30 mouse cellular contexts compared by ENCODE assay signal in genomic region chr4:141568966-141569365, GRCm38 (mm10). TPM values are rescaled to one million over a fixed set of nuclear protein-coding genes. Genes with fewer than 3 reads are reported as not detected.
DNase-seq lines count a peak whose midpoint lies in the region; ATAC-seq and TF ChIP-seq lines count a peak whose summit lies in the region.
"Had no signal": no experiment of that assay in that cellular context is flagged by ENCODE, and none has a peak within 500 bp of the region (broad histone marks: within the 10 kb centered on the region; RNA-seq: fewer than 3 reads in every experiment).

No protein-coding gene starts in this region.

- no peak overlapping the region for H3K4me2 ChIP-seq in lung, postnatal 0 days (replicated peaks; ENCODE audit: low read depth, low read length)
- H3K4me2 ChIP-seq: embryonic facial prominence, embryonic 13.5 days; forebrain, embryonic 12.5 days; heart, embryonic 11.5 days; limb, embryonic 13.5 days; liver, embryonic 13.5 days; lung, embryonic 14.5 days; neural tube, embryonic 13.5 days; stomach, embryonic 15.5 days had no signal

- H3K4me3 ChIP-seq in lung, postnatal 0 days (ENCODE audit: low read depth, low read length): no peak overlapping the region
- H3K4me3 ChIP-seq: embryonic facial prominence, embryonic 13.5 days; erythroblast, embryonic 14.5 days; forebrain, embryonic 12.5 days; hindbrain, embryonic 10.5 days; limb, embryonic 13.5 days; liver, embryonic 13.5 days; myocyte; neural tube, embryonic 13.5 days; stomach, embryonic 15.5 days had no signal

- no peak for ATAC-seq in lung, postnatal 0 days
- ATAC-seq in frontal cortex, adult (ENCODE audit: low TSS enrichment): no peak
- ATAC-seq: hindbrain, postnatal 0 days; intestine, embryonic 16.5 days; midbrain, embryonic 16.5 days had no signal

- H3K36me3 ChIP-seq in lung, postnatal 0 days (ENCODE audit: insufficient read depth, low read length): no peaks in the 10 kb centered on the region
- H3K36me3 ChIP-seq: embryonic facial prominence, embryonic 13.5 days; forebrain, embryonic 12.5 days; hindbrain, embryonic 10.5 days; limb, embryonic 13.5 days; liver, embryonic 13.5 days; neural tube, embryonic 13.5 days; stomach, embryonic 15.5 days had no signal

- no peak for TF ChIP-seq CTCF in lung, postnatal 0 days (IDR thresholded peaks at IDR 0.05)

- no peak for TF ChIP-seq EP300 in lung, postnatal 0 days (IDR thresholded peaks at IDR 0.05)

- peak; percentile 59 for DNase-seq in adrenal gland, adult 2 months
- DNase-seq in adrenal gland, postnatal 25 days: no peak
- peak; percentile 42 for DNase-seq in lung, postnatal 0 days (ENCODE audit: low spot score)
- no peak for DNase-seq in lung, postnatal 10 days
- DNase-seq in ZHBTc4 (ENCODE audit: low read depth, low spot score): peak; percentile 61
- DNase-seq in spleen, postnatal 14 days (ENCODE audit: low spot score in 2 of 2): no peak
- DNase-seq: cerebellum, adult 2 months; cerebellum, postnatal 36 days; embryo, embryonic 11 days; kidney, postnatal 36 days; liver, embryonic 13.5 days; lung, embryonic 14.5 days; lung, postnatal 4 days; right cerebral cortex, postnatal 4 days; thymus, adult 18-20 months; thymus, postnatal 36 days had no signal

- no peaks in the 10 kb centered on the region for H3K9me3 ChIP-seq in lung, postnatal 0 days (ENCODE audit: low read length)
- H3K9me3 ChIP-seq: embryonic facial prominence, embryonic 13.5 days; forebrain, embryonic 12.5 days; hindbrain, embryonic 10.5 days; limb, embryonic 13.5 days; liver, embryonic 13.5 days; neural tube, embryonic 13.5 days; stomach, embryonic 15.5 days had no signal

- H3K27me3 ChIP-seq in lung, postnatal 0 days (replicated peaks; ENCODE audit: insufficient read depth, low read length): no peaks in the 10 kb centered on the region
- H3K27me3 ChIP-seq: embryonic facial prominence, embryonic 13.5 days; forebrain, embryonic 12.5 days; limb, embryonic 13.5 days; neural tube, embryonic 13.5 days; stomach, embryonic 15.5 days had no signal

- no peak overlapping the region for H3K27ac ChIP-seq in lung, postnatal 0 days (ENCODE audit: low read length)
- H3K27ac ChIP-seq: embryonic facial prominence, embryonic 13.5 days; forebrain, embryonic 12.5 days; hindbrain, embryonic 10.5 days; hindbrain, postnatal 0 days; limb, embryonic 13.5 days; liver, embryonic 13.5 days; neural tube, embryonic 13.5 days; stomach, embryonic 15.5 days had no signal

- WGBS in lung, postnatal 0 days: 70% methylated on average over 5 of the region's 5 CpGs

- peaks cover 8% of the 10 kb centered on the region for H3K4me1 ChIP-seq in lung, postnatal 0 days (ENCODE audit: insufficient read depth, low read depth, low read length)
- H3K4me1 ChIP-seq: hindbrain, embryonic 10.5 days; neural tube, embryonic 13.5 days had no signal

- H3K9ac ChIP-seq in lung, postnatal 0 days (replicated peaks; ENCODE audit: low read depth): no peak overlapping the region
- H3K9ac ChIP-seq: embryonic facial prominence, embryonic 13.5 days; forebrain, embryonic 12.5 days; limb, embryonic 13.5 days; liver, embryonic 13.5 days; lung, embryonic 14.5 days; neural tube, embryonic 13.5 days; stomach, embryonic 15.5 days had no signal

RNA-seq across cellular contexts. Expression of gene Spen, which starts 30.6 kb away (rescaled TPM):
- 10 to 100 TPM; 37.8 to 55.3 TPM for total RNA-seq in adrenal gland, adult 2 months (2021)
- polyA plus RNA-seq in adrenal gland, adult 2 months (2012; rRNA removed): 63.9 and 76.4 TPM in 2 replicates
- total RNA-seq in adrenal gland, postnatal 25 days (2021): 70.0 and 79.4 TPM in 2 replicates
- polyA plus RNA-seq in lung, postnatal 0 days (2015; fragmentation: Nextera tagmentation; extraction: Ambion mirVana): 5.7 and 8.8 TPM in 2 replicates

RNA-seq across cellular contexts. Expression of gene Fblim1, which starts 36.9 kb away (rescaled TPM):
- 10 to 100 TPM in 1 of 2 experiments, 1 to 10 TPM in 1; 9.0 to 23.0 TPM for total RNA-seq in adrenal gland, adult 2 months (2021)
- polyA plus RNA-seq in adrenal gland, adult 2 months (2012; rRNA removed): 10.4 and 12.8 TPM in 2 replicates
- total RNA-seq in adrenal gland, postnatal 25 days (2021): 9.5 and 12.7 TPM in 2 replicates
- 52.3 and 57.5 TPM in 2 replicates for polyA plus RNA-seq in lung, postnatal 0 days (2015; fragmentation: Nextera tagmentation; extraction: Ambion mirVana)

RNA-seq across cellular contexts. Expression of gene Tmem82, which starts 49.5 kb away (rescaled TPM):
- 1 to 10 TPM in 1 of 2 experiments, under 1 TPM in 1; 0.93 to 1.6 TPM for total RNA-seq in adrenal gland, adult 2 months (2021)
- 2.8 TPM in 2 replicates for polyA plus RNA-seq in adrenal gland, adult 2 months (2012; rRNA removed)
- 0.64 and 2.0 TPM in 2 replicates for total RNA-seq in adrenal gland, postnatal 25 days (2021)
- polyA plus RNA-seq in lung, postnatal 0 days (2015; fragmentation: Nextera tagmentation; extraction: Ambion mirVana): 3.5 and 3.6 TPM in 2 replicates

RNA-seq across cellular contexts. Expression of gene Slc25a34, which starts 54.7 kb away (rescaled TPM):
- 10 to 100 TPM in 1 of 2 experiments, 1 to 10 TPM in 1; 9.2 to 14.2 TPM for total RNA-seq in adrenal gland, adult 2 months (2021)
- polyA plus RNA-seq in adrenal gland, adult 2 months (2012; rRNA removed): 4.3 and 5.7 TPM in 2 replicates
- total RNA-seq in adrenal gland, postnatal 25 days (2021): 2.7 TPM in 2 replicates
- 1.1 and 1.2 TPM in 2 replicates for polyA plus RNA-seq in lung, postnatal 0 days (2015; fragmentation: Nextera tagmentation; extraction: Ambion mirVana)
- polyA plus RNA-seq: embryonic facial prominence, embryonic 13.5 days; erythroblast, embryonic 14.5 days; forebrain, embryonic 12.5 days; heart, embryonic 11.5 days; kidney, embryonic 14.5 days; limb, embryonic 13.5 days; lung, embryonic 14.5 days had no signal

Comparison
In these comparisons a context has a peak if more than half of its experiments do, and no peak if none do; other contexts are left out.
1. DNase-seq: peak in adrenal gland, adult 2 months (single experiment), lung, postnatal 0 days (single experiment) and ZHBTc4 (single experiment); none in adrenal gland, postnatal 25 days (single experiment), lung, postnatal 10 days (single experiment) and spleen, postnatal 14 days (0 of 2).